Mouse (Mus musculus): ENCODE measurements around the gene Klk5. TPM values are rescaled to one million over a fixed set of nuclear protein-coding genes. Genes with fewer than 3 reads are reported as not detected.

Klk5 gene
- not detected for total RNA-seq (2021)
- long read RNA-seq, experiment 1, result 0 reads
- long read RNA-seq, experiment 2, result 0 reads

DNA sequence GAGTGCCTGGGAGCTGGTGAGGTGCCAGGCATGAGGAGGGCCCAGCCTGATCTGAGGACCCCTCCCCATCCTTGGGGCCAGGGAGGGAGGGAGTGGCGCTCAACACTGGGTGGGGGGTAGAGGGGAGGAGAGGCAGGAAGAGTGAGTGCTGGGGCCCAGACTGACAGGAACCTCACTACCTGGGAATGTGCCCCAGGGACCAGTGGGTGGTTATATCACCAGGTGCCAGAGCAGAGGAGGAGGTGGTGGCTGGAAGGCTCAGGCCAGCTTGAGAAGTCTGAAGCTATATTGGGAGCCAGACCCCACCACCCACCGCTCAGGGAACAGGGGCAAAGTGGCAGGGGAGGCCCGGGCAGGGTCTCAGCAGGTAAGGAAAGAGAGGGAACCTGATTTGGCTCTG is at the start of gene Klk5:
TSS of gene Klk5 (plus strand) at position 271 of the 400 bp plus-strand sequence.
- intact Hi-C loops (cut with DNase I), result no loop called here
- no peak for DNase-seq

DNA sequence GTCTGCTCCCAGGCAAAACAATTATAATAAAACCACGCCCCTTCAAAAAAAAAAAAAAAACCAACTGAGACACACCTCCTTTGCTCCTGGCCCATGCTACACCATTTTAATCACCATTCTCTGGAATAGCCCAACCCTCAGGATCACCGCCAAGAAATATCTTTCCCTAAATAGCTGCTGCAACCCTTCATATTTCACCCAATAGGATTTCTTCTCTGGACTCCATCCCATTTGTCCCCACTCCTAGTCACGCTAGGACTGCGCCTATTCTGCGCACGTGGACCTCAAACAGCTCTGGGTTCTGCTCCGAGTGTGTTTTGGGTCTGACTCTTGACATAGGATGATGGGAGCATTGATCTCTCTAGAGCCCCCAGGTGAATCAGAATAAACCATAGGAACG is 45.4 kb upstream of the Klk5 start:
- intact Hi-C loops (cut with DNase I), result no loop called here
- DNase-seq, result no peak

DNA sequence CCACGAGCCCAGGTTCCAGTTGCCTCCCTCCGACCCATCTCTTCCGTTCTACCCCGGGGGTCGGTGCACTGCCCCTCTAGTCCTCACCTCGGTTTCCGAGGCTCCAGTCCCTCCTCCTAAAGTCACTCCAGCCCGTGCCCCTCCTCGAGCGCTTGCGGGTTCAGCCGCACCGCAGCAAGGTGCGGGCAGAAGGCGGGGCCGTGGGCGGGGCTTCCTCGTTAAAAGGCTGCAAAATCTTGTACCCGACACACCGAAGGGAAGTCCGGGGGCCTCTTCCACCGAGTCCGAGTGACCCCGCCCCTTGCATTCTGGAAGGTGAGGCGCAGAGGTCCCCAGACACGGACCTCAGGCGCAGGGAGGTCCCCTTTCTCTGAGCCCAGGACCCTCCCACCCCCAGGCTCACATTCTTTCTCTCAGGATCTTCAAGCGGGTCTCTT is 44.4 kb upstream of the Klk5 start, which contains the start of gene Klk8:
TSS of gene Klk8 (plus strand) at position 245 of the 437 bp plus-strand sequence.
- intact Hi-C loops (cut with DNase I), result no loop called here
- DNase-seq, result peak in 1 of 2 experiments; percentile 35

DNA sequence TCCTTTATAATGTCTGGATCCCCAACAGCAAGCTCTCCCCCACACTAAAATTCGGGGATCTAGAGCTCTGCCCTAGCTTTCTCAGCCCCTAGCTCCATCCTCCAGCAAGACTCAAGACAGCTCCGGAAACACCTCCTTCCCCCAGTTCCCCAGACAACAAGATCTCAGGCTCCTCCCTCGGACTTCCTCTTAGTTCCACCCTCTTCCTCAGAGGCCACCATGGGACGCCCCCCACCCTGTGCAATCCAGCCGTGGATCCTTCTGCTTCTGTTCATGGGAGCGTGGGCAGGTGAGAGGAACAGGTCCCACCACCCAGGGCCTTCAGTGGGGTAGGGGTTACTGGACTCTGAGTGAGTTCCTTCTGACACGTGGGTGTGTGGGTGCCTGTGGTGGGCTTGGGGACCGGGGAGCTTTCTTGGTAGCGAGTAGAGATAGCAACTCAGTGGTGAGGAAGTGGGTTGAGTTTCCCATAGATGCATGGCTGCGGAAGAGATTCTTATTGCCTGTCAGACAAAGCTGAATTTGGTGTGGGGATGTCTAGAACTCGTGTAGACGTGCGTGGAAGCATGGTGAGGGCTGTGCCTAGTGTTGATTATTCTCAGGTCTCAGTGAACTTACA is 43.8 kb upstream of the Klk5 start:
- DNase-seq, result no peak
- intact Hi-C loops (cut with DNase I), result no loop called here

DNA sequence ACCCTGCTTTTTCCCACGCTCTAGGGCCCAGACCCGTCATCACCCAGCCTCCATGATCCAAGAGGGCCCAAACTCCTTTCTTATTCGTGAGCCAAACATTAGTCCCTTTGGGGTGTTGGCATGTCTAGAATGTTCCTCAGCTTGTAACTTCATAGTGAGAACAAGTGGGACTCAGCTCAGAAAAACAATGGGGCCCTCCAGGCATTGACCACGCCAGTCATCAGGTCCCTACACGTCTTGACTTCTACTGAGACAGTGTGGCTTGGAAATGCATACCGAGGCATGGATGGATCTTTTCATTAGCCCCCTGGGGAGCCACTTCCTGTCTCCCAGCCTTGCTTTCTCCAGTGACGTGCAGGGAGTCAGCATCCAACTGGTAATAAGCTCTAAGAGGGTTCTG is 41.9 kb upstream of the Klk5 start:
- intact Hi-C loops (cut with DNase I), result no loop called here
- DNase-seq, result no peak

DNA sequence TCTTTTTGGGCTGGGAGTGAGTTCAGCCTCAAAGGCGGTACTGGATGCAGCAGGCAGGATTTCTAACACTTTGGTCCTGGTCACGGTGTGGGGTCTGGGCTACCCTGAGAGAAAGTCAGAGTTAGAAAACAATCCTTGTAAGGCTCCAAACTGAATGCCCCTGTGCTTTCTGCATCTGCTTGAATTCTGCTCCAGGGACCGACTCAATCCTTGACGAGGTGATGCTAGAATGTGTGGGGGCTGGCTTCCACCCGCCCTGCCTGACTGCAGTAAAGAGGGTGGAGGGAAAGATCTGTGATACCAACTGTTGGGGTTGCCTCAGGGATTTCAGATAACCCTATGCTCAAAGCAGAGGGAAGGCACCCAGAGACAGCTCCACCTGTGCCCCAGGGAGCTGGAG is 30.8 kb upstream of the Klk5 start, which contains the start of gene Klk7:
TSS of gene Klk7 (plus strand) at position 301 of the 400 bp plus-strand sequence.
- no peak for DNase-seq
- intact Hi-C loops (cut with DNase I), result no loop called here

DNA sequence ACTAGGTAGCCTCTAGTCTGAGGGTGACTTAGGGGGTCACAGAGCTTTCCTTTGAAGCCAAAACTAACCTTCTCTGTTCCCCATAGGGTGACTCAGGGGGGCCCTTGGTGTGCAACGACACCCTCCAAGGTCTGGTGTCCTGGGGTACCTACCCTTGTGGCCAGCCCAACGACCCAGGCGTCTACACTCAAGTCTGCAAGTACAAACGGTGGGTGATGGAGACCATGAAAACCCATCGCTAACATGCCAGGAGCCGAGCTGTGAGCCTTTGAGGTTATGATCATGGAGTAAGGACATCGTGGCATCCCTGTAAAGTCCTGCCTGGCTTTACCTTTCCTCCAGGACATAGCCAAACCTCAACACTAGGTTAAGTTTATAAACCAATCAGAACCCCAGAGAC is 26.6 kb upstream of the Klk5 start:
- intact Hi-C loops (cut with DNase I), result no loop called here
- no peak for DNase-seq

DNA sequence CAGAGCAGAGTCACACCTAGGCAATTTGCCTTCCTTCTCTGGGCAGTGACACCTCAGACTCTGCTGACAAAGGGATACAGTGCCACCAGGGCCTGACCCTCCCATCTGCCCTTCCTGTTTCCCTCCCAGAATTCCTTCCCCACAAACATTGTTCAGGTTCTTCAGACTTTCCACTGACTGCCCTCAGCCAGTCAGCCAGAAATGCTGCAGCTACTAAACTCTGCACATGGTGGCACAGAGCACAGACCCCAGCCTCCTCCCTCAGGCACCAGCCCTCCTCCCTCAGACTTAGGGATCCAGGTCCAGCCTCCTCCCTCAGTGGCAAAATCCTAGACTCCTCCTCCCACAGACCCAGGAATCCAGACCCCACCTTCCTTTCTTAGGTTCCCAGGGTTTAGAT is 25.0 kb upstream of the Klk5 start:
- no peak for DNase-seq
- intact Hi-C loops (cut with DNase I), result no loop called here

DNA sequence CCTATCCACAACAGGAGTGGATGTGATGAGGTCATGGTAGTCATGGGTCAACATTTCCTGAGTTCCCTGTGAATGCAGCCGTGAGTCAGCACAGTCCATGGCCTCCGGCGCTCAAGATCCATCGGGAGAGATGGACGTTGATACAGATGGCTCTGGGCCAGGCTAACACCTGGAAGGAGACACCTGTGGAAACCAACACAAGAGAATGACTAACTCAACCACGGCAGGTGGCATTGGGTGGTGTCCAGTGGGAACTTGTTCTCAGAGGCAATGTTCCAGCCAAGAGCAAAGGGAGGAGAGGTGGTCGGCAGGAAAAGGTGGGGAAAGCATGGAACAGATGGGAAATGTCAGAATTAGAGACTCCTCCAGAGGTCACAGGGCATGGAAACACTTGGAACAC is 20.2 kb upstream of the Klk5 start:
- DNase-seq, result no peak
- intact Hi-C loops (cut with DNase I), result no loop called here

DNA sequence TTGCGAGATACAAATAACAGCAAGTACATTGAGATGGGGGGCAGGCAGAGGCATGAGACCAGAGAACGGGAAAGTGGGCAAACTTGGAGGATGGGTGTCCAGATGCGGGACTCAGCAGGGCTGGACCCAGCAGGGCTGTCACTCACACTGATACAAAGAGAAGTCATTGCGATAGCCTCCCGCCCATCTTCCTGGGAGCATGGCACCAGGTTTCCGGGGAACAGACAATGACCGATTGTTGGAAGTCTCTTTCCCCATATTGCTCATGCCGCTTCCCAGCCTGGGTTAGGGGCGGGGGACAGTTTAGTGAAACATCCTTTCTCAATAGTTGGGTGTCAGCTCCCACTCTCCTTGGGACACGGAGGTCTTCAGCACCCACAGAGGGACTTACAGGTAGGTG is 17.6 kb upstream of the Klk5 start, which contains the start of gene Klk6:
TSS of gene Klk6 (plus strand) at position 301 of the 400 bp plus-strand sequence.
- intact Hi-C loops (cut with DNase I), result no loop called here
- no peak for DNase-seq

DNA sequence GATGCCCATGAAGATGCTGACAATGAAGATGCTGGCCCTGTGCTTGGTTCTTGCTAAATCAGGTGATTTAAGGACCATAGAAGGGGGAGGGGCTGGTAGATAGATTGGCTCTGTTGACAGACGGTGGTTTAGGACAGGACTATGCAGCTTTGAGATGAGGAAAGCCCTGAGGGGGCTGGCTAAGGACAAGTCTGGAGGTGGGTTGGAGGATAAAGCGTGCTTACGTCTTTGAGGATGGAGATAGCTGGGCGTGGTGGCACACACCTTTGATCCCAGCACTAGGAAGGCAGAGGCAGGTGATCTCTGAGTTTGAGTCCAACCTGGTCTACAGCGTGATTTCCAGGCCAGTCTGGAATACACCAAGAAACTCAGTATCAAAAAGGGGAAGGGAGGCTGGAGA is 15.7 kb upstream of the Klk5 start:
- no peak for DNase-seq
- intact Hi-C loops (cut with DNase I), result no loop called here

DNA sequence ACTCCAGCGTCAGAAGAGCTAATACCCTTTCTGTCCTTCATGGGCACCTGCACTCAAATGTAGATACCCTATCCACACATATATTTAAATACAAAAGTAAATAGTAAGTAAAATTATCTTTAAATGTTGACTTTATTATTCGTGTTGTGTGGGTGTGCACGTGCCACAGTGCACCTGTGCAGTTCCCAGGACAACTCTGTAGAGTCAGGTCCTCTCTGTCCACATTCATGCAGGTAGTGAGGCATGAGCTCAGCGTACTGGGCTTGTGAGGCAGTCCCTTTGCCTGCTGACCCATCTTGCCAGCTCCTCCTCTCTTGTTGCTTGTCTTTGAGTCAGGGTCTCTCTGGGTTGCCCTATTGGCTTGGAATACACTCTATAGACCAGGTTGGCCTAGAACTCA is 14.1 kb upstream of the Klk5 start:
- intact Hi-C loops (cut with DNase I), result no loop called here
- no peak for DNase-seq

DNA sequence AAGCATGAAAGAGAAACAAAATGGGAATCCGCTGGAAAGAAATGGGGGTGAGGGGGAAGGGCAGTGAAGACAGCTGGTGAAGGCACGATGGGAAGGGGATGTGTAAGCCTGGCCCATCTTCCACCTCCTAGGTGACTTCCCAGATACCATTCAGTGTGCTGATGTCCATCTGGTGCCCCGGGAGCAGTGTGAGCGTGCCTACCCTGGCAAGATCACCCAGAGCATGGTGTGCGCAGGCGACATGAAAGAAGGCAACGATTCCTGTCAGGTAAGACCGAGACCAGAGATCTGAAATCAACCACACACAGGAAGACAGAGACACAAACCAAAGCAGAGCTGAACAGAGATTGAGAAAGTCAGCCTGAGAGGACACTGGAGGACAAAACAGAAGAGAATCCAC is 12.8 kb upstream of the Klk5 start:
- intact Hi-C loops (cut with DNase I), result no loop called here
- no peak for DNase-seq

DNA sequence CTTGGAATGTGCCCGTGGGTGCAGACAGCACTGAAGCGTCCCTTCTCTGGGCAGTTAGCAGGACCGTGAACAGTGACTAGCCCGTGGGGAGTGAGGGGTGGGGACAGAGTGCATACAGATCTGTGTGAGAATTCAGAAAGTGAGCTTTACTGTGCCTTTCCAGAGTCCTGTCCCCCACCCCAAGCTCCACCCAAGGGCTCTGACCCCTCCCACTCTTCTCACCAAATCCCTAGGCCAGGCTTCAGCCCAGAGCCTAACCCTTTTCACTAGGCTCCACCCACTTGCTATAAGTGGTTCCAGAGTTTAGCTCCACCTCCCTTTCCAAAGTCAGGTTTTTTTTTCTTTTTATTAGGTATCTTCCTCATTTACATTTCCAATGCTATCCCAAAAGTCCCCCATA is 2.0 kb downstream of the Klk5 start:
- no peak for DNase-seq
- intact Hi-C loops (cut with DNase I), result no loop called here

DNA sequence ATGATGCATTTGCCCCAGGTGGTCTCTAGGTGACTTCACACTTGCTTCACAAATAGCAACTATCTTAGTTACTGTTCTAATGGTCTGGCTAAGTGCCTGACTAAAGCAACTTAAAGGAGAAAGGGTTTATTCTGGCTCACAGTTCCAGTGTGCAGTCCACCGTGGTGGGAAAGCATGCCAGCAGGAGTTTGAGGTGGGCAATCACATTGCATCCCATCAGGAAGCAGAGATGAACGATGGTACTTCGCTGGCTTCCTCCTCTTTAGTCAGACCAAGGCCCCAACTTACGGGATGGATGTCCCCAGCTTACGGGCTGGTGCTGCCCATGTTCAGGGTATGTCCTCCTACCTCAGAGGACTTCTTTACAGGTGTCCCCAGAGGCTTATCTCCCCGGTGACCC is 9.8 kb downstream of the Klk5 start:
- intact Hi-C loops (cut with DNase I), result no loop called here

DNA sequence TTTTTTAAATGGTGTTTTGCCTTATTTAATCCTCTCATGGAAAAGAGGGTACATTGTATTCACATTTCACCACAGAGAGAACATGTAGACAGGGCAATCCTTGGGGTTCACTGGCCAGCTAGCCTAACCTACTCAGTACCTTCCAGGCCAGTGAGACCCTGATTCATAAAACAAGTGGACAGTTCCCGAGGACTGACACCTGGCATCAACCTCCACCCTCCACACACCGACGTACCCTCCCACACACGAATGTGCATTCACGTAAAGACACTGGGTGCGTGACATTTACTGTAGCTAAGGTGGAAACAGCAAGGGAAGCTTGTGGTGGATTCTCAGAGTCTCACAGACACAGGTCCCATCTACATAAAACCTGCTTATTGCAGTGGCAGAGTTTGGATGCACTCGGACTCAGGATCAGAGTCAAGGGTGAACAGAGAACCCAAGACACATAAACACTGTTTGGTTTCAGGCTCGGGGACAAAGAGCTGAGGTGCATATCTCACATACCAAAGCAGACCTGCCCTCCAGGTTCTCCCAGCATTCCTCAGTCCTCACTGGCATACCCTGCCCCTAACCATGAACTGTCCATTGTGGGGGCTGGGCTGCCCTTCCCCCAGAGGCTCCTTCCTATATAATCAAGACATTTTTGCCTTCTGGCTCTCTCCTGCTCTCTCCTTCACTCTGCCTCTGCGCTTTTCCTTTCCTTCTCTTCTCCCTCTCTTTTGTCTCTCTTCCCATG is 13.0 kb downstream of the Klk5 start:
- intact Hi-C loops (cut with DNase I), result no loop called here

More for the DNA sequence above, 9.8 kb downstream of the Klk5 start:
- DNase-seq, result no peak

DNA sequence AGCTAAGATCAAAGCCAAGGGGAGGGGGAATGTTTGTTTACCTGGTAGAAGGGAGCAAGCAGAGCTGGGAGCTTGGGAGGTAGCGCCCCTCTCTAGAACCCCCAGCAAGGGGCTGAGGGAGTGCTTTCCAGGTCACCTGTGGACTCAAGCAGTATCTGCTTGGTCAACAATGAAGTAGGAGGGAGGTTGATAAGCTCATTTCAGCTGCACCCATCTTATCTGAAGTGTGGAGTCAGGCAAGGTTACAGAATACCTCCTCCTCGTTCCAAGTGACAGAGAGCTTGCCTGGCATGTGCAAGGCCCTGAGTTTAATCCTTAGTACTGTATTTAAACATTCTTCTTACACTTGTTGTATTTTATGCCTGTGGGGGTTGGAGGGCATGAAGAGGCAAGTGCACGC is 13.9 kb downstream of the Klk5 start:
- intact Hi-C loops (cut with DNase I), result no loop called here

More for the DNA sequence above, 13.0 kb downstream of the Klk5 start:
- no peak for DNase-seq

DNA sequence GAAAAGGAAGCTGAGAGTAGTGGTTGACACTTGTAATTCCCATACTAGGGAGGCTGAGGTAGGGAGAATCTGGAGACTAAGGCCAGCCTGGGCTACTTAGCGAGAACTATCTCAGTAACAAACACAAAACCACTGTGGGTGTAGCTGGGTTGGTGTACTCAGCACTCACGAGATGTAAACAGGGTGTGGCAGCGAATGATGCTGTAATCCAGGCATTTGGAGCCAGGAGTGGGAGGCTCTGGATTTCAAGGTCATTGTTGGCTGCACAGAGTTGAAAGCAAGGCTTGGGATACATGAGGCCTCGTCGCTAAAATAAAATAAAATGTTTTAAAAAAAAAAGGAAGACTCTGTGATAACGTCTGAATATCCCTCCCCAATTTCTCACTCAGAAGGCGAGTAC is 14.5 kb downstream of the Klk5 start:
- DNase-seq, result no peak
- intact Hi-C loops (cut with DNase I), result no loop called here

More for the DNA sequence above, 13.9 kb downstream of the Klk5 start:
- DNase-seq, result no peak

DNA sequence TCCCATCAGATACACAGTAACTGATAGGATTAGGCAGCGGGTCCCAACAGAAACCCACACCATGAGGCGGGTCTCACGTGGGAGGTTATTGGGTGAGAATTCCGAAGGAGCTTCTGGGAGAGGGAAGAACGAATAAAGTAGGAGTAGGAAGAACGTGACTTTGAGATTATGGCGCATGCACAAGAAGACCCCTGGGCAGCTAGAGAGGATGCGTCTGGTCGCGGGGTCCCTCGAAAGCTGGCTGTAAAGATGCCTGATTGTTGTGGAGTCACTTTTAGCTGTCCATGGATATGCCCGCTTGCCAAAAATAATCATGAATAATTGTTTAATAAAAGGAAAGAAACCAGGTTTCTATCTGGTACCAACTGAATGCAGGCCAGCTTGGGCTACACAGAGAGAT is 15.7 kb downstream of the Klk5 start:
- intact Hi-C loops (cut with DNase I), result no loop called here
- no peak for DNase-seq

DNA sequence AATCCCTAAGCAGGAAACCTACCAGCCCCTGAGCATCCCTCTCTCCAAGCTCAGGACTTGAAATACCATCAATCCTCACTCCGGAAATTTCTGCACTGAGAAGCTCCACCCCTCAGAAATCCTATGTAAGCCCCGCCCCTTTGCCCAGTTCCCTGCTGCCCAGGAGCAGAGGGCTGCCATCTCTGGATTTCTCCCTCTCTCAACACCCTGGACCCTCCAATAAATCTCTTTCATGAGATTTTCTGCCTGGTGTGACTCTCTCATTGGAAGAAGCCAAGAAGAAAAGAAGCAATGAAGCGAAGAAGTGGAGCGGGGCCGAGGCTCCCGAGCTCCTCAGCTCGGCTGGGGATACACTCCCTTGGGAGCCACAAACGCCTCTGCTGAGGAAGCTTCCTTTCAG is 18.6 kb downstream of the Klk5 start:
- DNase-seq, result no peak
- intact Hi-C loops (cut with DNase I), result no loop called here

DNA sequence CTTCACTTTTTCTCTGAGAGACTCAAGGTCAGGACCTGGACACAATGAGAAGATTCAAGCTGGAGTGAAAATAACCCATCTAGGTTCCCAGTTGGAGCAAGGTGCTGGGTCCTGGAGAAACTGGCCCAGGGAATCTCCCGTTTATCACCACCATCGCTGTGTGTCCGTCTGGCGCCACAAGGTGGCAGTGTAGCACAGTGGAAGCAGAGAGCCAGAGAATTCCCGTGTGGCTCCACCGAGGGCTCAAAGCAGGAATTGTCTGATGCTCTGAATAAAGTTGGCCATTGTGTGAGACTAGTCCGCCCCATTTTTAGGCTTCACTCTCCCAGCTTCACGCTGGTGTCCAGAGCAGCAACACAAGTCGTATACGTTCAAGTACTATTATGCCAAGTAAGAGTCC is 31.5 kb downstream of the Klk5 start:
- DNase-seq, result peak; percentile 57 to 72
- intact Hi-C loops (cut with DNase I), result loop anchor here (2.0 kb wide), 1 partner anchor 22 kb away; no protein-coding TSS in a partner anchor

DNA sequence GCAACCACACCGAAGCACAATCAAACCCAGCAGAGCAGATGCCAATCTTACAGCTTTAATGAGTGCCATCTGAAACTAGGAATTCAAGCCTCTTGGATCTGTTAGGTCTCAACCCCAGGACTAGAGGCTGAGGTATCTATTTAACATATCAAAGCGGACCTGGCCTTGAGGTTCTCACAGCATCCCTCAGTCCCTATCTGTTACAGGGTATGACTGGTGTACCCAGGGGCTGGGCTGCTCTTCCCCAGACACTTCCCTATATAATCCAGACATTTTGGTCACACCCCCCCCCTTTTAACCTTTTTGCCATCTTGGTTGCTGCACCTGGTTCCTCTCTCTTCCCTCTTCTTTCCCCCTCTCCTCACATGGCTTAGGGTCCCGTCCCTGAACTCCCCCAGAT is 31.9 kb downstream of the Klk5 start:
- intact Hi-C loops (cut with DNase I), result loop anchor here (2.0 kb wide), 1 partner anchor 21 kb away; no protein-coding TSS in a partner anchor
- no peak for DNase-seq

Measured in heart, postnatal 14 days (tissue).